Mouse (Mus musculus) G1E (cell line): ENCODE measurements around the gene Arfgef2.

Experiments used
- CTCF ChIP-seq: IDR thresholded peaks from 2 replicates; pipeline ENCODE4 v1.5.1; 2012; ENCODE audit warnings: low read depth, low read length, inconsistent platforms, mixed read lengths
- GATA1 ChIP-seq: IDR thresholded peaks from 2 replicates; pipeline ENCODE4 v1.6.1; 2012; ENCODE audit warnings: borderline replicate concordance, low read length, inconsistent platforms, mixed read lengths
- TAL1 ChIP-seq: conservative IDR thresholded peaks from 2 replicates; pipeline ENCODE4 v1.6.1; 2012; ENCODE audit warnings: low read depth, low read length, inconsistent platforms, mixed read lengths

- TF ChIP-seq GATA1 (no peak), CTCF (no peak), TAL1 (no peak)
Measured at GRCm38 (mm10) chr2:166773587-166773986, 31.8 kb upstream of the Arfgef2 start.
